Mouse (Mus musculus) c-Kit-positive CD71-positive TER-119-negative erythroid progenitor cells, embryonic 14.5 days (primary cell): Measurements from ENCODE around the gene Mthfd1.

Source experiments
- DNase-seq: peaks from one replicate; pipeline ENCODE4 v3.0.0-alpha.2; 2013; ENCODE audit warnings: low read depth

Gene Mthfd1

DNA sequence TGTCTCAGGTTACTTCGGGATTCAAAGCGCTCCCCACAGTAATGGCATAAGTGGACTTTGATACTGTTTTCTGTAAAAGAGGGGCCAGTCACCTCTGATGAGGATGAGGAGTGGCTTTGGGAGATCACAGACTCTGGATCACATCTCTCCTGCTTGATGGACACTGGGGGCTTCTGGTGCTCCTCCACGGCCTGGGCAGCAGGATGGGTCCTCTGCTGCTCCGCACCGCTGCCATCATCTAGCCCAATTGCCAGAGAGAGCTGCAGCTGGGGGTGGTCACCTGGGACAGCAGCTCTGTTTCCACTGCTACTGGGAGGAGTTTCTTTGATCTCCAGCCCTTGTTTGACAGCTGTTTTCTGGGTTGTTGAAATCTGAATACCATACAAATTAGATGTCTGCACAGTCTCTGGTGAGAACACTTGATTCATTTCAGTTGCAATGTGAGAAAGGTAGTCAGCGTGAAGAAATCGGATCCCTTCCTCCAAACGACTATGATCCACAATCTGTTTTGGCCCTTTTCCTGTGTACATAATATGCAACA is 94.7 kb downstream of the Mthfd1 start:
- no peak for DNase-seq

- no peak for DNase-seq
Measured at GRCm38 (mm10) chr12:76360868-76361267, 105.8 kb downstream of the Mthfd1 start.

DNA sequence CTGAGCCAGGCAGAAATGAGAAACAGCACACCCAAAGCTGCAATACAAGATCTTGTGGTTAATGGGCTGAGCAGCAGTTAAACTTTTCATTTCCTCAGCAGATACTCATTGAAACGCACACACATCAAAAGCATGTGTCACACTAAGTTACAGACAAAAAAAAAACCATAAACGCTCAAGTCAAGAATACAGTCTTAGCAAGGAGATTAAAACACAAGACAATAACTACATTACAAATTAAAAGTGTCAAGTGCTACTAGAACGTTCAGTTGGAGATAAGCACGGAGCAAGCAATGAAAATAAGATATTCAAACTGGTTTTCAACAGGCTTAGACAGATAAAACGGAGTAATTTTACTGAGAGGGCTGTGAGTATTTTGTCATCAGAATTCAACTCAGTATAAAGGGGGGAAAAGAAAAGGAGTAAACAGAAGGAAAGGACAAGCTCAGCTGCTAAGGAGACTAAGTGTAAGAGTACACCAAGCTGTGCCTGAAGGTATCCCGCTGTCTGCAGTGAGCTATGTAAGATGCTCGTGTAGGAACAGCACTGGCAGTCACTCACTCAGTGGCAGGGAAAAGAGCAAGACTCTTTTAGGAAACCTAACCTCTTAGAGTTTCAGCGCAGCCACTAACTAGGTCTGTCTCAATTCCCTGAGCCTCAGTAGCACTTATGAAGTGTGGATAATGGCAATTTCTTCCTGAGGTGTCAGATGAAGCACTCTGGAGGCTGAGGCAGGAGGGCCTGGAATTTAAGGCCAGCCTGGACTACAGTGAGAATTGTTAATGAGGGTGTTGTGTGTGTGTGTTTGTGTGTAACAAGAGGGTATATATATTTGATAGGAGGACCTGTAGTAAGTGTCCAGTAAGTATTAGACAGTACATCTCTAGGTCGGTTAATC is 106.6 kb downstream of the Mthfd1 start:
- peak; percentile 54 for DNase-seq

GRCm38 (mm10) chr12:76362303-76362676 is 107.2 kb downstream of the Mthfd1 start:
- no peak for DNase-seq

DNA sequence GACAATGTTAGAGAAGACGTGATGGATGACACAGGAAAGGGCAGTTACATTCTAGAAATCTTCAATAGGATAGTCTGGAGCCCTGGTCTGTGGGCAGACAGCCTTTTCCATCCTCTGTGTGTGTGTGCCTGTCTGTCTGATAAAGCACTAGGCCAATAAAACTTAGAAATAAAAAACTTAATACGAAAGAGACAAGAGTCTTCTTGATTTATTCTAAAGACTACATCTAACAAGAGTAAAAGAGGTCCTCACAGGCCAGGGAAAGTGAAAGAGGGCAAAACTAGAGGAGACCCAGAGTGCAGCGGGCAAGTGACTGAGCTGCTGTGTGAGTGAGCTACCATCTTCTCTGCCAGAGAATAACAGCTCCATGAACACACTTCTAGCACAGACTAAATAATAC is 111.2 kb downstream of the Mthfd1 start:
- DNase-seq: no peak

- peak; percentile 54 for DNase-seq
Measured at GRCm38 (mm10) chr12:76367096-76367995, 112.2 kb downstream of the Mthfd1 start.

- no peak for DNase-seq
Measured at GRCm38 (mm10) chr12:76368201-76368789, 113.2 kb downstream of the Mthfd1 start.

- DNase-seq: peak; percentile 49
Measured at GRCm38 (mm10) chr12:76368790-76369205, 113.7 kb downstream of the Mthfd1 start.
